Mouse (Mus musculus): ENCODE measurements at regions not wholly inside any gene's neighbourhood (a gene's known extent, or its start where the extent isn't known, plus 50 kb on each side); places are given as distances from the start of the nearest gene placed in this dataset.

GRCm38 (mm10) chr10:119054191-119055175 is 184.5 kb upstream of the Dyrk2 start:
- WGBS (ENCODE audit: insufficient replicate concordance): 71% methylated on average over 22 of the region's 22 CpGs
- H3K4me3 ChIP-seq (replicated peaks): no peak overlapping the region
- no peak for ATAC-seq (ENCODE audit: insufficient read depth)

DNA sequence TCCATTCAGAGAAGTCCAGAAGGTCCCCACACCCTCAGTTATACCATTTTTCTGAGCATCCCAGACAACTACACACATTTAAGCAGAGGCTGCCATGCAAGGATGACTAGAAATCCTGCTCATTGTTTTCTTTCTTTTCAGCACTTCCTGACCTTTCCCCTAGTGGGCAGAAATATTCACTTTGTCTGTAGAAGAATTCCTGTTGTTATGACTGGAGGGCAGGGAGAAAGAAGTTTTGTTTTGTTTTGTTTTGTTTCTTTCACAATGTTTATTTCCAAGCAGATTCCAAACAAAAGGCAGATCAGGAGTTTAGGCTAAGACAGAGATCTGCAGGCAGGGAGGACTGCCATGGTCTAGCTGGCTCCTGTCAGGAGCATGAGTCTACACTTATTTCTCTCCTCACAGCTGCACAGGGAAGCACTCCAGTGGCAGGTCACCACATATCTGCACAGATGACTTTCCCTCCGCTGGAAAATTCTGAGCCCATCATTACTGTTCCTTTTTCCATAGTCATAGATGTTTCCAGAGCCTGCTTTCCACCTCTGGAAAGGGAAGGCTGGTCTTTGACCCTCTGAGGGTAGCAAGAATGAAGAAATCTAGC is 182.5 kb upstream of the Dyrk2 start:
- Histone ChIP-seq H3K27ac (replicated peaks) (no peak overlapping the region), H3K36me3 (replicated peaks) (no peaks in the 10 kb centered on the region), H3K4me3 (replicated peaks) (no peak overlapping the region), H3K27me3 (no peaks in the 10 kb centered on the region), H3K9me3 (replicated peaks) (no peaks in the 10 kb centered on the region), H3K9ac (no peak overlapping the region), H3K4me2 (no peak overlapping the region), H3K4me1 (replicated peaks) (no peaks in the 10 kb centered on the region)
- 50% methylated on average over 1 of the region's 1 CpGs for WGBS (ENCODE audit: insufficient replicate concordance)
- ATAC-seq (ENCODE audit: insufficient read depth): no peak

More at GRCm38 (mm10) chr10:119054191-119055175, 184.5 kb upstream of the Dyrk2 start:
- Histone ChIP-seq H3K27me3 (no peaks in the 10 kb centered on the region), H3K4me2 (no peak overlapping the region), H3K9ac (no peak overlapping the region), H3K36me3 (replicated peaks) (no peaks in the 10 kb centered on the region), H3K27ac (replicated peaks) (no peak overlapping the region), H3K9me3 (replicated peaks) (no peaks in the 10 kb centered on the region), H3K4me1 (replicated peaks) (no peaks in the 10 kb centered on the region)

GRCm38 (mm10) chr10:119051598-119051997 is 181.6 kb upstream of the Dyrk2 start:
- no peak overlapping the region for H3K4me2 ChIP-seq

DNA sequence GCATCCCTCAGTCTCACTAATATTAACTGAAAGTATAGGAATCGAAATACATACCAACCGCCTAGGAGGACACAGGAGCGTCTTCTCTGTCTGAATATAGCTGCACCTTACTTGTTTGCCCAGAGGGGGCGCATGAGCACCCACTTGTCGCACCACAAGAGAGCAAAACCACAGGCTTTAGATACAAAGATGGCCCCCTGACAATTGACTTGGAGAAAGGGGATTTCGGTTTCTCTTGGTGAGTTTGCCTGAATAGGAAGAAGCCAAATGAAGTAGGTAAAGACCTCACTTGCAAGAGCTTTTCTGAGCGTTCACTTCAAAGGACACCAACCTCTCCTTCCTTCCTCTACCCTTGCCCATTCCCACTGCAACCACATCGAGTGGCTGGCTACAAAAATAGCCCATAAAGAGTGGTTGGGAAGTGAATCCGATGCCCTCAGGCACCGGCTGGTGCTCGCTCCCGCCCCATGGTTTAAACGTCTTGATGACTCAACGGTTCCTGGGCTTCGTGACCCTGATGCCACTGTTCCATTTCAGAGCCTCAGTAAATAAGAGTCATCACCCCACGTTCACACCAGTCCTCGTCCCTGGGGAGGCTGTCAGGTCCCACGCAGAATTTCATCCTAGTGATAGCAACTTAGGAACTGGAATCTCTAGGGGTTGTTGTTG is 180.1 kb upstream of the Dyrk2 start:
- Histone ChIP-seq H3K9me3 (replicated peaks) (no peaks in the 10 kb centered on the region), H3K36me3 (replicated peaks) (no peaks in the 10 kb centered on the region), H3K27me3 (no peaks in the 10 kb centered on the region), H3K27ac (replicated peaks) (no peak overlapping the region), H3K4me2 (no peak overlapping the region), H3K9ac (no peak overlapping the region), H3K4me3 (replicated peaks) (no peak overlapping the region), H3K4me1 (replicated peaks) (no peaks in the 10 kb centered on the region)
- 36% methylated on average over 18 of the region's 18 CpGs for whole genome bisulfite sequencing (ENCODE audit: insufficient replicate concordance)
- no peak for ATAC-seq (ENCODE audit: insufficient read depth)

More at GRCm38 (mm10) chr10:119051598-119051997, 181.6 kb upstream of the Dyrk2 start:
- no peaks in the 10 kb centered on the region for H3K4me1 ChIP-seq (replicated peaks)
- no peaks in the 10 kb centered on the region for H3K36me3 ChIP-seq (replicated peaks)
- 62% methylated on average over 2 of the region's 2 CpGs for WGBS (ENCODE audit: insufficient replicate concordance)
- no peak overlapping the region for H3K4me3 ChIP-seq (replicated peaks)
- H3K27ac ChIP-seq (replicated peaks): no peak overlapping the region
- ATAC-seq (ENCODE audit: insufficient read depth): no peak
- no peak overlapping the region for H3K9ac ChIP-seq
- no peaks in the 10 kb centered on the region for H3K27me3 ChIP-seq
- no peaks in the 10 kb centered on the region for H3K9me3 ChIP-seq (replicated peaks)

DNA sequence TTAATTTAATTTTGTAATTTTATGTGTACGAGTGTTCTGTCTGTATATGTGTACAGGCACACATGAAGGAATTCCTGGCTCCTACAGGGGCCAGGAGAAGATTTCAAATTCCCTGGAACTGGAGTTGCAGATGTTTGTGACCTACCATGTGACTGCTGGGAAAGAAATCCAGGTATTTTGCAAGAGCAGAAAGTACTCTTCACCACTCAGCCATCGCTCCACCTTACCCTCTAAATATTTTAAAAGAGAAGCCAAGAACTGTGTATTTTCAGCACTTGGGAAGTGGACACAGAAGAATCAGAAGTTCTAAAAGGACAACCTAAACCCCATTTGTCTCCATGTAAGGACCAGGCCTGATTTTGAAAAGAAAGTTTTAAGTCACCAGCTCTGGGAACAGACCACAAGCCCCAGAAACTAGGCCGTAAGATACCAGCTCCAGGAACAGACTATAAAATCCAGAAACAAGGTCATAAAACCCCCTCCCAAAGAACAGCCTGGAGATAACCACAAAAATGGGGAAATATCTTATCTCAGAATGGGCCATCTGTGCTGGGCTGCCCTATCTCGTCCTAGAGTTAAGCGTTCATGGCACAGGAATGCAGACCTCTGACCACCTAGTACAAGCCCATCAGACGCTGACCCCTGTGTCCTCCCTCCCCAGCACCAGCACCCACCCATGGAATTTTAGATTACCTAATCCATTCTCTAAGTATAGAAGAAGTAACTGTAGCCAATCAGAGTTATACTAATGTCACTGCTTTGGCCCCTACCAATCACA is 178.8 kb upstream of the Dyrk2 start:
- Histone ChIP-seq H3K9ac (no peak overlapping the region), H3K27me3 (no peaks in the 10 kb centered on the region), H3K4me2 (no peak overlapping the region), H3K4me3 (replicated peaks) (no peak overlapping the region), H3K4me1 (replicated peaks) (no peaks in the 10 kb centered on the region), H3K9me3 (replicated peaks) (no peaks in the 10 kb centered on the region), H3K36me3 (replicated peaks) (no peaks in the 10 kb centered on the region), H3K27ac (replicated peaks) (no peak overlapping the region)
- ATAC-seq (ENCODE audit: insufficient read depth): no peak
- 34% methylated on average over 6 of the region's 6 CpGs for WGBS (ENCODE audit: insufficient replicate concordance)

DNA sequence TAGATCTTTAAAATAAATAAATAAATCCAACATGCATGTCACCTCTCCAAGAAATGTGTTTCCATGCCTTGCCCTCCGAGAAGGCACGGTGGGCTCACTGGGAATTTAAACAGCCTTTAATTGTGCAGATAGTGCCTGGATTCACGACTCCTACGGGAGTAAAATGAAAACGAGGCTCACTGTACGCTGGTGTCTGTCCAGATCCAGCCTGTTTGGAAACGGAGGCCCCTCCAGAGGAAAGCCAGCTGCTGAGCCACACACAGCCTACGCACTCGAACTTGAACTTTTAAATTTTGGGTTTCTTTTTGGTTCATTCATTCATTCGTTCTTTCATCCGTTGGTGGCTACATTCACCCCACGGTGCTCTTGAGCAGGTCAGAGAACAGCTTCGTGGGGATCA is 175.1 kb upstream of the Dyrk2 start:
- Histone ChIP-seq H3K9ac (no peak overlapping the region), H3K27me3 (no peaks in the 10 kb centered on the region), H3K27ac (replicated peaks) (no peak overlapping the region), H3K36me3 (replicated peaks) (no peaks in the 10 kb centered on the region), H3K4me3 (replicated peaks) (no peak overlapping the region), H3K4me2 (no peak overlapping the region), H3K9me3 (replicated peaks) (no peaks in the 10 kb centered on the region), H3K4me1 (replicated peaks) (no peaks in the 10 kb centered on the region)
- ATAC-seq (ENCODE audit: insufficient read depth): no peak
- WGBS (ENCODE audit: insufficient replicate concordance): 70% methylated on average over 13 of the region's 13 CpGs

GRCm38 (mm10) chr10:119043069-119043468 is 173.1 kb upstream of the Dyrk2 start:
- H3K27ac ChIP-seq (replicated peaks): no peak overlapping the region
- 73% methylated on average over 7 of the region's 7 CpGs for WGBS (ENCODE audit: insufficient replicate concordance)
- H3K36me3 ChIP-seq (replicated peaks): no peaks in the 10 kb centered on the region
- H3K4me1 ChIP-seq (replicated peaks): no peaks in the 10 kb centered on the region
- H3K9me3 ChIP-seq (replicated peaks): no peaks in the 10 kb centered on the region
- ATAC-seq (ENCODE audit: insufficient read depth): no peak
- no peak overlapping the region for H3K4me2 ChIP-seq
- H3K27me3 ChIP-seq: no peaks in the 10 kb centered on the region
- no peak overlapping the region for H3K4me3 ChIP-seq (replicated peaks)
- no peak overlapping the region for H3K9ac ChIP-seq

DNA sequence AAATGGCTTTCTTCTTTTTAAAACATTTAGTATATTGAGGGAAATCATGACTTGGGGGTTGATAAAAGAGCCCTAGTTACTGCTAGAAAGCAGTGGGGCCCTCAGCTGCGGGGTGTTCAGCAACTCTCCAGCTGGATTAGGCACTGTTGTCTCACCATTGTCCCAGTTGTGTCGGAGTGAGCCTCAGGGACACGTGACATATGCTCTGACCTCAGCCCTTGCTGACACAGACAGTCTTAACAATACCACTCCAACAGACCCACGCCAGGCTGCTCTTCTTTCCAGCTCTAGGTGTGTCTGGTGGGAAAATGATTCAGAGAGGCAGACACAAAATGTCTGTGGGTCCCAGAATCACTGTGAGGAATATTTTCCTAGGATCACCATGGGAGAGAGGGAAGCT is 170.2 kb upstream of the Dyrk2 start:
- H3K9me3 ChIP-seq (replicated peaks): no peaks in the 10 kb centered on the region
- H3K36me3 ChIP-seq (replicated peaks): no peaks in the 10 kb centered on the region
- no peaks in the 10 kb centered on the region for H3K27me3 ChIP-seq
- no peak for ATAC-seq (ENCODE audit: insufficient read depth)
- no peak overlapping the region for H3K9ac ChIP-seq
- WGBS (ENCODE audit: insufficient replicate concordance): 18% methylated on average over 4 of the region's 4 CpGs
- no peak overlapping the region for H3K4me3 ChIP-seq (replicated peaks)
- H3K27ac ChIP-seq (replicated peaks): no peak overlapping the region; the same call in 1 of the 2 replicates
- H3K4me1 ChIP-seq (replicated peaks): no peaks in the 10 kb centered on the region
- H3K4me2 ChIP-seq: no peak overlapping the region

DNA sequence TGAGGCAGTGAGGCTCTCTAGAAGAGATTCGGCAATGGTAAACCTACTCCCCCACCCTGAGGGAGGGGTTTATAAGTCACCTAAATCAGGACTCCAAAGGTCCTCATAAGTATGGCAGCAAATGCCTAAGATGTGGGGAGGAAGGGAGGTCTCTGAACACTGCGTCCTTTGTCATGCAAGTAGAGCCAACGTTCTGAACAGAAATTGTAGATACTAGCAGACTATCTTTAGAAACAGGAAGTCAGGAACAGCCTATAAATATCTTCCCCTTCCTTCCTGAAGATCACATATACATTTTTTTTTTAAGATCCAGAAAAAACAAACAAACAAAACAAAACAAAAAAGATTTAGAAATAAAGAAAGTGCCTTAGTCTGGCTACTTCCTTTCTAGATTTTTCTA is 169.7 kb upstream of the Dyrk2 start:
- H3K4me3 ChIP-seq (replicated peaks): no peak overlapping the region
- 17% methylated on average over 3 of the region's 3 CpGs for WGBS (ENCODE audit: insufficient replicate concordance)
- no peaks in the 10 kb centered on the region for H3K36me3 ChIP-seq (replicated peaks)
- H3K27ac ChIP-seq (replicated peaks): no peak overlapping the region
- H3K9ac ChIP-seq: no peak overlapping the region
- H3K4me2 ChIP-seq: no peak overlapping the region
- no peak for ATAC-seq (ENCODE audit: insufficient read depth)
- no peaks in the 10 kb centered on the region for H3K4me1 ChIP-seq (replicated peaks)
- H3K27me3 ChIP-seq: no peaks in the 10 kb centered on the region
- no peaks in the 10 kb centered on the region for H3K9me3 ChIP-seq (replicated peaks)

GRCm38 (mm10) chr10:119038991-119039390 is 169.0 kb upstream of the Dyrk2 start:
- Histone ChIP-seq H3K36me3 (replicated peaks) (no peaks in the 10 kb centered on the region), H3K9me3 (replicated peaks) (no peaks in the 10 kb centered on the region), H3K27ac (replicated peaks) (no peak overlapping the region), H3K27me3 (no peaks in the 10 kb centered on the region), H3K4me3 (replicated peaks) (no peak overlapping the region), H3K9ac (no peak overlapping the region), H3K4me1 (replicated peaks) (no peaks in the 10 kb centered on the region), H3K4me2 (no peak overlapping the region)
- WGBS (ENCODE audit: insufficient replicate concordance): 55% methylated on average over 6 of the region's 6 CpGs
- ATAC-seq (ENCODE audit: insufficient read depth): no peak
